Mouse (Mus musculus) T-cell, adult 66 days (primary cell): ENCODE data around the gene Tsc22d1. TPM values are rescaled to one million over a fixed set of nuclear protein-coding genes. Genes with fewer than 3 reads are reported as not detected.

Source experiments
- total RNA-seq, 2 experiments: library from RNA; stranded (reverse); gene quantifications; 3 replicates in 1 of 2; 4 replicates in 1 of 2; pipeline ENCODE4 v1.2.4; 2023

Gene Tsc22d1
- 10 to 100 TPM; 24.5 to 26.8 TPM for total RNA-seq

GRCm38 (mm10) chr14:76414862-76415780 is at the start of gene Tsc22d1:
TSS of gene Tsc22d1 (plus strand) at chr14:76414961.

GRCm38 (mm10) chr14:76556852-76557208 is 142.1 kb downstream of the Tsc22d1 start, which contains the start of gene Serp2:
TSS of gene Serp2 (minus strand) at chr14:76556889.

Other genes with a start within 250 kb of the Tsc22d1 start
- gene Serp2, start 141.9 kb downstream of the Tsc22d1 start, total RNA-seq = 1 to 10 TPM; 5.3 to 5.6 TPM